ENCODE assay signal across 13 mouse cellular contexts in the genomic region with DNA sequence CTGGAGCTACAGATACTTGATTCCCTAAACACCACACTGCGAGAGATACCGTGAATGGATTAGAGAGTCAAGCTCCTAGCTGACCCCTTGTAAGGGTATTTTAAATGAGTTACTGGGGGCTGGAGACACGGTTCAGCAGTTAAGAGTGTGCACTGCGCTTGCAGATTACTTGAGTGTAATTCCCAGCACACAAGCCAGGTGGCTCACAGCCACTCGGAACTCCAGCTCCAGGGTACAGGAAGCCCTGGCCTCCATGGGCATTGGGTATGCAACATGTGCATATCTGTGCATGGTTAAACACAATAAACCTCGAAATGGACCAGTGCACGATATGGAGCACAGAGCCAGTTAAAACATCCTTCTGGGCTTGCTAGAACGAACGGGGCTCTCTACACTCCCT. TPM values are rescaled to one million over a fixed set of nuclear protein-coding genes. Genes with fewer than 3 reads are reported as not detected.
DNase-seq lines count a peak whose midpoint lies in the region; TF ChIP-seq lines count a peak whose summit lies in the region.
"Had no signal": no experiment of that assay in that cellular context is flagged by ENCODE, and none has a peak within 500 bp of the region (broad histone marks: within the 10 kb centered on the region; RNA-seq: fewer than 3 reads in every experiment).

No protein-coding gene starts in this region.

- H3K79me2 ChIP-seq in heart, adult 2 months (replicated peaks; ENCODE audit: control insufficient read depth, insufficient read depth, low read length) = no peaks in the 10 kb centered on the region

- TF ChIP-seq EP300 in heart, adult 2 months (IDR thresholded peaks at IDR 0.05; ENCODE audit: insufficient read depth, low read depth, low read length) = no peak

- no peaks in the 10 kb centered on the region for H3K27me3 ChIP-seq in heart, adult 2 months (ENCODE audit: control insufficient read depth, insufficient read depth, low read length)
- no peaks in the 10 kb centered on the region for H3K27me3 ChIP-seq in testis, adult 2 months (ENCODE audit: control insufficient read depth, insufficient read depth, low read length)
- H3K27me3 ChIP-seq: liver, embryonic 15.5 days; neural tube, embryonic 13.5 days; stomach, embryonic 15.5 days had no signal

- no peak for TF ChIP-seq POLR2A in heart, adult 2 months (IDR thresholded peaks at IDR 0.05; ENCODE audit: insufficient read depth, low read depth, low read length)
- no peak for TF ChIP-seq POLR2A in testis, adult 2 months (IDR thresholded peaks at IDR 0.05; ENCODE audit: control insufficient read depth, low read depth, low read length)

- DNase-seq in heart, adult 2 months = peak in 1 of 2 experiments; percentile 15
- DNase-seq in heart, postnatal 25 days (ENCODE audit: low spot score) = no peak
- no peak for DNase-seq in left cerebral cortex, adult 2 months (ENCODE audit: extremely low spot score in 1 of 2, low spot score in 2 of 2)
- DNase-seq in left cerebral cortex, postnatal 36 days (ENCODE audit: low spot score in 2 of 2) = no peak
- DNase-seq in testis, postnatal 10 days (ENCODE audit: low spot score) = no peak
- DNase-seq in thymus, adult 18-20 months = no peak
- no peak for DNase-seq in cerebellum, adult 11-12 months
- DNase-seq: cerebellum, postnatal 36 days had no signal

- no peaks in the 10 kb centered on the region for H3K36me3 ChIP-seq in heart, adult 2 months (ENCODE audit: control insufficient read depth, insufficient read depth, low read length)
- H3K36me3 ChIP-seq in testis, adult 2 months (ENCODE audit: control insufficient read depth, insufficient read depth, low read length) = no peaks in the 10 kb centered on the region
- H3K36me3 ChIP-seq: liver, embryonic 15.5 days had no signal

- no peak overlapping the region for H3K27ac ChIP-seq in heart, adult 2 months
- no peak overlapping the region for H3K27ac ChIP-seq in left cerebral cortex, adult 2 months
- no peak overlapping the region for H3K27ac ChIP-seq in testis, adult 2 months (ENCODE audit: control insufficient read depth, insufficient read depth, low read depth, low read length)
- H3K27ac ChIP-seq: heart, embryonic 10.5 days; liver, embryonic 15.5 days; neural tube, embryonic 13.5 days; stomach, embryonic 15.5 days had no signal

- H3K9ac ChIP-seq in heart, adult 2 months (ENCODE audit: low read depth, low read length) = no peak overlapping the region
- H3K9ac ChIP-seq: liver, embryonic 15.5 days; neural tube, embryonic 13.5 days; stomach, embryonic 15.5 days had no signal

- intact Hi-C loops in heart, adult 2 months (cut with DNase I) = loop anchor here (5.0 kb wide), 1 partner anchor 401 kb away; no protein-coding TSS in a partner anchor
- intact Hi-C loops in heart, postnatal 25 days (cut with DNase I) = no loop called here
- intact Hi-C loops in left cerebral cortex, adult 2 months (cut with DNase I) = loop anchor here (2.0 kb wide), 1 partner anchor 45 kb away; no protein-coding TSS in a partner anchor
- intact Hi-C loops in left cerebral cortex, postnatal 36 days (cut with DNase I) = no loop called here

- peak; percentile 58 for TF ChIP-seq CTCF in heart, adult 2 months (IDR thresholded peaks at IDR 0.05)
- TF ChIP-seq CTCF in left cerebral cortex, adult 2 months (IDR thresholded peaks at IDR 0.05) = peak; percentile 59
- peak; percentile 25; the same call in 1 of the 2 replicates for TF ChIP-seq CTCF in testis, adult 2 months (IDR thresholded peaks at IDR 0.05; ENCODE audit: control insufficient read depth, insufficient read depth, insufficient replicate concordance, low read depth, low read length)

- no peak overlapping the region for H3K4me3 ChIP-seq in heart, adult 2 months
- H3K4me3 ChIP-seq in left cerebral cortex, adult 2 months = no peak overlapping the region
- no peak overlapping the region for H3K4me3 ChIP-seq in testis, adult 2 months (ENCODE audit: control insufficient read depth, low read depth, low read length)
- H3K4me3 ChIP-seq: heart, embryonic 10.5 days; liver, embryonic 15.5 days; neural tube, embryonic 13.5 days; stomach, embryonic 15.5 days had no signal

- no peaks in the 10 kb centered on the region for H3K4me1 ChIP-seq in heart, adult 2 months (ENCODE audit: control insufficient read depth, insufficient read depth, low read length)
- peaks cover 2% of the 10 kb centered on the region; the same call in 1 of the 2 replicates for H3K4me1 ChIP-seq in testis, adult 2 months (ENCODE audit: control insufficient read depth, insufficient read depth, low read length)
- H3K4me1 ChIP-seq: heart, embryonic 10.5 days; liver, embryonic 15.5 days; stomach, embryonic 15.5 days had no signal

- WGBS in heart, adult 2 months = 79% methylated on average over 9 of the region's 9 CpGs

RNA-seq across cellular contexts. Expression of a gene that starts 44.9 kb away (rescaled TPM):
- total RNA-seq in heart, adult 2 months (2021) = 10 to 100 TPM; 23.8 to 26.4 TPM
- polyA plus RNA-seq in heart, adult 2 months (2012; rRNA removed) = 13.4 and 18.0 TPM in 2 replicates
- total RNA-seq in heart, postnatal 25 days (2021) = 10 to 100 TPM; 18.2 to 26.3 TPM
- 10 to 100 TPM; 46.9 to 47.0 TPM for total RNA-seq in left cerebral cortex, adult 2 months (2021)
- 10 to 100 TPM; 38.5 to 57.8 TPM for total RNA-seq in left cerebral cortex, postnatal 36 days (2021)
- polyA plus RNA-seq in testis, adult 2 months (2012; rRNA removed) = 29.1 and 40.3 TPM in 2 replicates

RNA-seq across cellular contexts. Expression of a gene that starts 50.8 kb away (rescaled TPM):
- total RNA-seq in heart, adult 2 months (2021) = 1 to 10 TPM; 7.0 to 8.0 TPM
- polyA plus RNA-seq in heart, adult 2 months (2012; rRNA removed) = 6.2 and 9.8 TPM in 2 replicates
- total RNA-seq in heart, postnatal 25 days (2021) = 1 to 10 TPM; 6.9 to 7.9 TPM
- 100 to 1,000 TPM; 116 to 123 TPM for total RNA-seq in left cerebral cortex, adult 2 months (2021)
- total RNA-seq in left cerebral cortex, postnatal 36 days (2021) = 100 to 1,000 TPM; 111 TPM
- 4.2 and 5.7 TPM in 2 replicates for polyA plus RNA-seq in testis, adult 2 months (2012; rRNA removed)

RNA-seq across cellular contexts. Expression of a gene that starts 58.5 kb away (rescaled TPM):
- total RNA-seq in heart, adult 2 months (2021) = not detected
- not detected in 2 replicates for polyA plus RNA-seq in heart, adult 2 months (2012; rRNA removed)
- total RNA-seq in heart, postnatal 25 days (2021) = not detected
- under 1 TPM; 0.21 to 0.34 TPM for total RNA-seq in left cerebral cortex, adult 2 months (2021)
- under 1 TPM; 0.15 to 0.18 TPM for total RNA-seq in left cerebral cortex, postnatal 36 days (2021)
- 0.27 and 0.43 TPM in 2 replicates for polyA plus RNA-seq in testis, adult 2 months (2012; rRNA removed)
- polyA plus RNA-seq: heart, embryonic 10.5 days; liver, embryonic 15.5 days had no signal

Comparison
In these comparisons a context has a peak if more than half of its experiments do, and no peak if none do; other contexts are left out.
1. intact Hi-C loops: an anchor here in heart, adult 2 months (5.0 kb wide) and left cerebral cortex, adult 2 months (2.0 kb wide); none called in heart, postnatal 25 days and left cerebral cortex, postnatal 36 days.
2. RNA of a gene that starts 50.8 kb away (total RNA-seq): 116 to 123 TPM in left cerebral cortex, adult 2 months and 111 TPM in left cerebral cortex, postnatal 36 days; 7.0 to 8.0 TPM in heart, adult 2 months and 6.9 to 7.9 TPM in heart, postnatal 25 days; every median in the first group is over 10 times any median in the second.
3. Peak in every context shown above with its lines, with median percentiles within 50 percentile points of each other: CTCF ChIP-seq.